Mouse (Mus musculus): Measurements from ENCODE around the gene Dlg2. TPM values are rescaled to one million over a fixed set of nuclear protein-coding genes. Genes with fewer than 3 reads are reported as not detected.

The Dlg2 gene
- polyA plus RNA-seq, 1 experiment = 6.0 TPM

- no peaks in the 10 kb centered on the region for H3K4me1 ChIP-seq (replicated peaks; ENCODE audit: control insufficient read depth, insufficient read depth, low read length)
- no peaks in the 10 kb centered on the region for H3K36me3 ChIP-seq (ENCODE audit: control insufficient read depth, insufficient read depth, low read length)
- H3K27me3 ChIP-seq (ENCODE audit: control insufficient read depth, insufficient read depth, low read length) = no peaks in the 10 kb centered on the region
- WGBS = 3% methylated on average over 34 of the region's 34 CpGs
- no peak overlapping the region for H3K27ac ChIP-seq (ENCODE audit: control insufficient read depth, insufficient read depth, low read length)
- DNase-seq = no peak
- no peak overlapping the region for H3K4me3 ChIP-seq (ENCODE audit: control insufficient read depth, insufficient read depth, low read length)
- no peak for TF ChIP-seq POLR2A (IDR thresholded peaks at IDR 0.05; ENCODE audit: control insufficient read depth, extremely low read depth, insufficient read depth, low read length, poor library complexity)
- no peak for TF ChIP-seq CTCF (IDR thresholded peaks at IDR 0.05; ENCODE audit: borderline replicate concordance, control insufficient read depth, extremely low read depth, insufficient read depth, low read length, poor library complexity)
Measured at GRCm38 (mm10) chr7:91262031-91262951, 785.8 kb downstream of the Dlg2 start.

DNA sequence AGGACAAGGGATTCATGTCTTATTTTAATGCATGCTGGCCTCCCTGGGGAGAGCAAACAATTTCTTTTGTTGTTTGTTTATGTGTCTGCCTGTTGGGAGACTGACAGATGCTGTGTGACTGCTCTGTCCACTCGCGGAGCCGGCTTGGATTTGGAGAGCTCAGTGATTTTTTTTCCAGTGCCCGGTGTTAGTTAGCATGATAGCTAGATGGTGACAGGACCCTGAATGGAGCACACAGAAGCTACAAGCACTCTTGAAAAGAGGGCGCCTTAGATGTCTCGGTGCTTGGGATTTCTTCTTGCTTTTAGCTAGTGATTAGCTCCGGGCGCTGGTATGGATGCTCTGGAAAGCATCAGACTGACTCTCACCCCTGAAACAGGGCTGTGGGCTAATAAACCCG lies 786.5 kb downstream of the Dlg2 start:
- DNase-seq = no peak
- Histone ChIP-seq H3K27me3 (ENCODE audit: control insufficient read depth, insufficient read depth, low read length) (no peaks in the 10 kb centered on the region), H3K27ac (ENCODE audit: control insufficient read depth, insufficient read depth, low read length) (no peak overlapping the region), H3K4me3 (ENCODE audit: control insufficient read depth, insufficient read depth, low read length) (no peak overlapping the region), H3K36me3 (ENCODE audit: control insufficient read depth, insufficient read depth, low read length) (no peaks in the 10 kb centered on the region), H3K4me1 (replicated peaks; ENCODE audit: control insufficient read depth, insufficient read depth, low read length) (no peaks in the 10 kb centered on the region)
- 9% methylated on average over 9 of the region's 9 CpGs for WGBS
- TF ChIP-seq POLR2A (IDR thresholded peaks at IDR 0.05; ENCODE audit: control insufficient read depth, extremely low read depth, insufficient read depth, low read length, poor library complexity) = no peak
- no peak for TF ChIP-seq CTCF (IDR thresholded peaks at IDR 0.05; ENCODE audit: borderline replicate concordance, control insufficient read depth, extremely low read depth, insufficient read depth, low read length, poor library complexity)

DNA sequence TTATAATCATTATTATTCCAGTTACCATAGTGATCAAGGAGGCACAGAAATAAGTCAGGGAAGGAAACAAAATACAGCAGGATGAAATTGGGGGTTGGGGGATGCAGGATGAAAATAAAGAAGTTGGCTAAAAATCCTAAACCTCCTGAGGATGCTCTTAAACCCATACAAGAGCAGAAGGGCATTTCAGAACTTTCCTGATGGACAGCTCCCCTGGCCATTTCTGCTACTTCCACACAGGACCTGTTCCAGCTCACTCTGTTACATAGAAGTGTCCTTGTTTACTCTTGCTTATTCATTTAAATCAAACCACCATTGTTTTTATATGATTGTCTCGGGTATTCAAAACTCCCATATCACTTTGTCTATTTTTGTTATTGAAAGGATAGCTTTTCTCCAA lies 791.3 kb downstream of the Dlg2 start:
- Histone ChIP-seq H3K27ac (ENCODE audit: control insufficient read depth, insufficient read depth, low read length) (no peak overlapping the region), H3K4me1 (replicated peaks; ENCODE audit: control insufficient read depth, insufficient read depth, low read length) (no peaks in the 10 kb centered on the region), H3K36me3 (ENCODE audit: control insufficient read depth, insufficient read depth, low read length) (no peaks in the 10 kb centered on the region), H3K4me3 (ENCODE audit: control insufficient read depth, insufficient read depth, low read length) (no peak overlapping the region), H3K27me3 (ENCODE audit: control insufficient read depth, insufficient read depth, low read length) (no peaks in the 10 kb centered on the region)
- WGBS = 26% methylated on average over 1 of the region's 1 CpGs
- DNase-seq = no peak
- TF ChIP-seq POLR2A (IDR thresholded peaks at IDR 0.05; ENCODE audit: control insufficient read depth, extremely low read depth, insufficient read depth, low read length, poor library complexity) (no peak), CTCF (IDR thresholded peaks at IDR 0.05; ENCODE audit: borderline replicate concordance, control insufficient read depth, extremely low read depth, insufficient read depth, low read length, poor library complexity) (no peak)

DNA sequence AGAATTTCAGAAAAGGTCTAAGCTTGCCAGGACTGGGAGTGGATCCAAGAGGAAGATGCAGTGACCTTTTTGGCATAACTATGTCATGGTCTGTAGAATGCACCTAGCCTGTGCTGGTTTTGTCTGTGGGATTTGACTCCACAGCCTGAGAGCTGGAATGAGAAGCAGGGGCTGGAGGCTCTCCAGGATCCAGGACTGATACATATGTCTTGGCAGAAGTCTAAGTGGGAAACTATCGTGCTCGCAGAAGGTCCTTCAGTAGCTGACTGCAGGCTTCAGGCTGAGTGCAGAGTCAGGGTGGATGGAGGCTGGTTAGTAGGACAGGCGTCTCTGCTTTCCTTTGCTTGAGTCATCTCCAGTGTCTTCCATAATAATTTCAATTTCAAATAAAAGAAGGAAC lies 807.7 kb downstream of the Dlg2 start:
- Histone ChIP-seq H3K27me3 (ENCODE audit: control insufficient read depth, insufficient read depth, low read length) (no peaks in the 10 kb centered on the region), H3K4me3 (ENCODE audit: control insufficient read depth, insufficient read depth, low read length) (no peak overlapping the region), H3K36me3 (ENCODE audit: control insufficient read depth, insufficient read depth, low read length) (no peaks in the 10 kb centered on the region), H3K27ac (ENCODE audit: control insufficient read depth, insufficient read depth, low read length) (no peak overlapping the region), H3K4me1 (replicated peaks; ENCODE audit: control insufficient read depth, insufficient read depth, low read length) (no peaks in the 10 kb centered on the region)
- WGBS = 92% methylated on average over 3 of the region's 3 CpGs
- no peak for TF ChIP-seq CTCF (IDR thresholded peaks at IDR 0.05; ENCODE audit: borderline replicate concordance, control insufficient read depth, extremely low read depth, insufficient read depth, low read length, poor library complexity)
- no peak for TF ChIP-seq POLR2A (IDR thresholded peaks at IDR 0.05; ENCODE audit: control insufficient read depth, extremely low read depth, insufficient read depth, low read length, poor library complexity)
- no peak for DNase-seq

DNA sequence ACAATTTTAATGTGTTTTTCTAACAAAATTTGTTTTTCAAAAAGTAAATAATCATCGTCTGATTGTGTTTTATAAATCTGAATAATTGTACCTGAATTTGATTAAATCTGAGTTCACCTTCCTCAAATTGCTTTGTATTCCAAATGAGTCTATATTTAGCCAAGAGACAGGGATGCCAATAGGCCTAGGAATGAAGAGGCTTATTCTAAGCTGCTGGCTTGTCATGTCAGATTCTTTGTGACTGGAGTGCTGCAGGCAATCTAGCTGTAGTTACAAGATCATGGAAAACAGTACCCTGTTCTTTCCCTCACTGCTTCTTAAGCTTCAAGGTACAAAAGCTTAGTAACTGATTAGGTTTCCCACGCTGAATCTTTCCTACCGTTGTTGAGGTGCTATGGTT lies 811.9 kb downstream of the Dlg2 start:
- H3K36me3 ChIP-seq (ENCODE audit: control insufficient read depth, insufficient read depth, low read length) = no peaks in the 10 kb centered on the region
- WGBS = 86% methylated on average over 3 of the region's 3 CpGs
- TF ChIP-seq CTCF (IDR thresholded peaks at IDR 0.05; ENCODE audit: borderline replicate concordance, control insufficient read depth, extremely low read depth, insufficient read depth, low read length, poor library complexity) (no peak), POLR2A (IDR thresholded peaks at IDR 0.05; ENCODE audit: control insufficient read depth, extremely low read depth, insufficient read depth, low read length, poor library complexity) (no peak)
- H3K27ac ChIP-seq (ENCODE audit: control insufficient read depth, insufficient read depth, low read length) = no peak overlapping the region
- no peaks in the 10 kb centered on the region for H3K4me1 ChIP-seq (replicated peaks; ENCODE audit: control insufficient read depth, insufficient read depth, low read length)
- no peak for DNase-seq
- no peaks in the 10 kb centered on the region for H3K27me3 ChIP-seq (ENCODE audit: control insufficient read depth, insufficient read depth, low read length)
- no peak overlapping the region for H3K4me3 ChIP-seq (ENCODE audit: control insufficient read depth, insufficient read depth, low read length)

DNA sequence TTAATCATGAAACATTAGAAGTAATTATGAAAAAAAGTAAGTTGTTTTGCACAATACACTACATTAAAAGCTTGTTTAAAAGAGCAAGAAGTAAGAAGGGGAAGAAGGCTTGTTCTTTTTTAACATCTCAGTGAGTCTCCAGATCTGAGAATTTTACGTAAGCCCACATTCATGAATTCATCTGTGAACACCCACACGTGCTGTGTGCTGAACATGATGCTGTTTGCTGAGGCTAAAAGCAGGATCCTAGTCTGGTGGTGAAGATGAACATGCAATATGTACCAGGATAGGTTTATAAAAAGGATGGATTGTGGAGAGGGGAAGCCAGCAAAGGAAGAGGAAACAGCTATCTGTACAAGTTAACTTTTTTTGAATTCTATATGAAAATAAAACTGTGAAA lies 819.7 kb downstream of the Dlg2 start:
- no peaks in the 10 kb centered on the region for H3K27me3 ChIP-seq (ENCODE audit: control insufficient read depth, insufficient read depth, low read length)
- H3K36me3 ChIP-seq (ENCODE audit: control insufficient read depth, insufficient read depth, low read length) = no peaks in the 10 kb centered on the region
- TF ChIP-seq CTCF (IDR thresholded peaks at IDR 0.05; ENCODE audit: borderline replicate concordance, control insufficient read depth, extremely low read depth, insufficient read depth, low read length, poor library complexity) (no peak), POLR2A (IDR thresholded peaks at IDR 0.05; ENCODE audit: control insufficient read depth, extremely low read depth, insufficient read depth, low read length, poor library complexity) (no peak)
- no peak for DNase-seq
- no peaks in the 10 kb centered on the region for H3K4me1 ChIP-seq (replicated peaks; ENCODE audit: control insufficient read depth, insufficient read depth, low read length)
- WGBS = 74% methylated on average over 2 of the region's 2 CpGs
- H3K27ac ChIP-seq (ENCODE audit: control insufficient read depth, insufficient read depth, low read length) = no peak overlapping the region
- no peak overlapping the region for H3K4me3 ChIP-seq (ENCODE audit: control insufficient read depth, insufficient read depth, low read length)
